Mouse (Mus musculus) layer of hippocampus, postnatal 10 days (tissue): ENCODE data around the gene Glrx3. TPM values are rescaled to one million over a fixed set of nuclear protein-coding genes. Genes with fewer than 3 reads are reported as not detected.

ENCODE experiments used
- DNase-seq, 2 experiments: peaks; one replicate each; pipeline ENCODE4 v3.0.0; 2021; ENCODE audit warnings: low spot score in 2 of 2
- total RNA-seq, 2 experiments: library from RNA; stranded (reverse); gene quantifications; 2 replicates each; pipeline ENCODE4 v1.2.3; 2021

The Glrx3 gene
- total RNA-seq, 2 experiments from 2014 or later = 136 to 147 TPM

DNA sequence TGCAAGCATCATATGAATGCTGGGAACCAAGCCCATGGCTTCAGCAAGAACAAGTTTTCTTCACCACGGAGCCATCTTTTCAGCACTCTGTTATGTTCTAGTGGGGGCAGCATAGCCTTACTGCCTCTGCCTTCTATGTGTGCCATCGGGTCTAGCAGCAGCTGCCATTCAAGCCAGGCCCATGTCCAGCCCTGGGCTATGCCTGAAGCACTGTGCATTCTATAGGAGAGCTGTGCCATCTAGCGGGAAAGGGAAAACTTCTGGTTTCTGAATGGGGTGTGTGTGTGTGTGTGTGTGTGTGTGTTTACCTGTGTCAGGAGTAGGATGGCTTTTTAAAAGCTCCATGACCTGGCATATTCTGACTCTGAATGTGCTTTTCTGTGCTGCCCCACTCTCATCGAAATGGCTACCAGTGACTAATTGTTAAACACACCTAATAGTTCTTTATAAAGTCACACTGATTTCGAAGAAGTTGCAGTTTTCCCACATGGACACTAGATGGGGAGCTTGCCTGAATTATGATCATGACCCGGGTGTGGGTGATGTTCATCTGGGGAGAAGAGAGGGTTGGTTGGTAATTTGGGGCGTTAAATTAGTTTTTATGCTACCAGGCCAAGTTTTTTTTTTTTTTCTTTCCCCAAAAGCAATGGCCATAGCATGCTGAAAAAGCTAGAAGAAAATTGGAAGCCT is 34.2 kb downstream of the Glrx3 start:
- DNase-seq = no peak

DNA sequence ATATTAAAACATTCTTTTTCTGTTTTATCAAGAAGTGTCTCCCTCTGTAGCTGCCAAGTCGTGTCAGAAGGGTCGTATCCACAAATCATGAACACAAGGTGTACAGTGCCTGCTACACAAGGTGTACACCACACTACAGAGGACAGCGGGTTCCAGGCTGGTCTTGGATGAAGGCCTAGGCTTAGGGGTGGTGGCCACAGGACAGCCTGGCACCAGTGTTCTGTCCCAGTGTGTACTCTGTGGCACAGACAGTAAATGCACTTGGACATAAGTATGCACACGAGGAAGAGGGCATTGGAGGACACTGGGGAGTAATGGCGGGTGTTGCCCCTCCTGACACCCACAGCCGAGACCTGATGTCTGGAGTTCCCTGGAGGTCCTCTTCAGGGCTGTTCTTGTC is 34.7 kb downstream of the Glrx3 start:
- DNase-seq = no peak

DNA sequence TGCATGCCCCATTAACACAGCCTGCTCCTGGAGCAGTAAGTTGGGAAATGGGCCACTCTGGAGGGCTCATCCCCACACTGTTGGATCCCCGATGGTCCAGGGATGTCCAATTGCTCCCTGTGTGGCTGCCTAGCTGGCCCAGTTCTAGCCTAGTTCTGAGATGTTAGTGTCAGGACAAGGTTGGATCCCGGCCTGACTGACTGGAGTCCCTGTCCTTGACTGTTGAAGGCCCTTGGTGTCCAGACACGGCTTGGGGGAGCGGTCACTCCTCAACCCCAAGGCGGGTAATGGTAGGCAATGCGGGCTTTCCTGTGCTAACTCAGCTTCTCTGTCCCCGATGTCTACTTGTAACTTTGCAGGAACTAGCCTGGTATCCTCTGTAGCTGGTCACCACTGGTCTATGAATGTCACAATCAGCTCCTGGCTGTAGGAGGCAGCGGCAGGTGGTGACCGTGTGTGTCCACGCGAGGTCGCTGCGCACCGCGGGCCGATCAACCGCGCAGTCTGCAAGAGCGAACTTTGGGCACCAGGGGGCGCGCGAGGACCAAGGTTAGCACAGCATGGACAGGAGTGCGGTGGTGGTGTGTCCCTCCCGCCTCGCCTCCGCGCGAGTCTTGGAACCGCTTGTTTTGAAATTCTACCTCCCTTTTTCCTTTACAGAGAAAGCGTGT is 40.7 kb downstream of the Glrx3 start:
- peak; percentile 99 for DNase-seq

- DNase-seq = no peak
Measured at GRCm38 (mm10) chr7:137478621-137478982, 41.2 kb downstream of the Glrx3 start.

DNA sequence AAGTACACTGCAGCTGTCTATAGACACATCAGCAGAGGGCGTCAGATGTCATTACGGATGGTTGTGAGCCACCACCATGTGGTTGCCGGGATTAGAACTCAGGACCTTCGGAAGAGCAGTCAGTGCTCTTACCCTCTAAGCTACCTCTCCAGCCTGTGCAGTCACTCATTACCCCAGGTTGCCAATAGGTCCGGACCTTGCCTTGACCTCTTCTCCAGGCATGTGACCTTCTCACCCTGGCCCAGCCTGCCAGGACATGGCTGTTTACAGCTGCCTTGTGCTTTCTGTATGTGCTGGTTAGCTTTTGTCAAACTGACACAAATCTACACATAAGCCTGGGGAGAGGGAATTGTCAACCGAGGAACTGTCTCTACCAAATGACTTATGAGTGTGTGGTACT is 43.4 kb downstream of the Glrx3 start:
- no peak for DNase-seq

DNA sequence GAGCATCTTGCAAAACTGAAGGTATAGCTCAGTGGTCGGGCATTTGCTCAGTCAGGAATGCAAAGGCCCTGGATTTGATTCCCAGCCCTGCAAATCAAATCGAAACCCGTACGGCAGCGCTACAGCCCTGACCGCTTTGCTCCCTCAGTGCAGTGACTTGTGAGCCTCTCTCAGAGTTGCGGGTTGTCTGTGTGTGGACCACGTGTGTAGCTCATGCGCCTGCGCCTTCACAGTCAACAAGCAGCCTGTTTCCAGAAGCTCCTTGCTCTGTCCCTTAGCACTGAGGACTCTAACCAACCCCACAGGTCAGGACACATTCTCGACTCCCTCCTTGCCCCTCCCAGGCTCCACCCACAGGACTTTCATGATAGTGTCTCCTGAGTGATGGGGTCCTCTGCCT is 46.6 kb downstream of the Glrx3 start:
- DNase-seq = no peak

- no peak for DNase-seq
Measured at GRCm38 (mm10) chr7:137488391-137488790, 51.0 kb downstream of the Glrx3 start.

- DNase-seq = no peak
Measured at GRCm38 (mm10) chr7:137490711-137491110, 53.3 kb downstream of the Glrx3 start.

DNA sequence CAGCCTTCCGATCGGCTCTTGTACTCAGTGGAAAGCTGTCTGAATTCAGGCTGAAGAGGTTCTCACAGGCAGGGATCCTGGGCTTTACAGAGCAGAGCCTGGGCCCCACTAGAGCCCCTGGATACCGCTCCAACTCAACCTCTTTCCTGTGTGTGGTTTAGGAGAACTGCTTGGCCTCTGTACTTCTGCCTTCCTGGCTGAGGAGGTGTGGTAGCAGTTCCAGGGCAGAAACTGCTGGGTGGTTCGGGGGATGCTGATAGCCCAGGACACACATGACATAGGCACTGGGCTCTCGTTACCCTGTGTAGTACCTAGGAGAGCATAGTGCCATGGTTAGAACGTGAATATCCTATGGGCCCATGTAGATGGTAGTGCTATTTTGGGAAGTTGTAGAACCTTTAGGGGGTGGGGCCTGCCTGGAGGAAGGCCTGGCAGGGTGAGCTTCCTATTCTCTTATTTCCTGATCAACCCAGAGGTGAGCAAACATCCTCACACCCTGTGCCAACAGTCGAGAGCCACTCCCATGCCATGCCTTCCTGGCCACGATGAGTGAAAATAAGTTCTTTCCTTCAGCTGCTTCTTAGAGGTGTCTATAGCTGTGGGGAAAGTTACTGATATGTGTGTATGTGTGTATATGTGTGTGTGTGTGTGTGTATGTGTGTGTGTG is 55.0 kb downstream of the Glrx3 start:
- DNase-seq = no peak

DNA sequence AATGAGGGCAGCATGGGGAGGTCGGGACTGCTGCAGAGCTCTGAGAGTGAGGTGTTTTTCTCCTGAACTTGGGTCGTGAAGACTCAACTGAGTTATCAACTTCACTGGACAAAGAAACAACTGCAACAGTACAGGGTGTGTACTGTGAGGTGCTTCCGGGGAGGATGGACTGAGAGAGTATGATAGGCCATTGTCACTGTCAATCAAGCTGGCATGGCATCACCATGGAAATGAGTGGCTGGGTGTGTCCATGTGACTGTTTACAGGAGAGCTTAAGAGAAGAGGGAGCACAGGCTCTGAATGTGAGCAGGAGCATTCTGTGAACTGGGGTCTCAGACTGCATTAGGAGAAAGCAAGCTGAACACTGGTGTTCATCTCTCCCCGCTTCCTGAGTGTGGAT is 61.3 kb downstream of the Glrx3 start:
- no peak for DNase-seq

DNA sequence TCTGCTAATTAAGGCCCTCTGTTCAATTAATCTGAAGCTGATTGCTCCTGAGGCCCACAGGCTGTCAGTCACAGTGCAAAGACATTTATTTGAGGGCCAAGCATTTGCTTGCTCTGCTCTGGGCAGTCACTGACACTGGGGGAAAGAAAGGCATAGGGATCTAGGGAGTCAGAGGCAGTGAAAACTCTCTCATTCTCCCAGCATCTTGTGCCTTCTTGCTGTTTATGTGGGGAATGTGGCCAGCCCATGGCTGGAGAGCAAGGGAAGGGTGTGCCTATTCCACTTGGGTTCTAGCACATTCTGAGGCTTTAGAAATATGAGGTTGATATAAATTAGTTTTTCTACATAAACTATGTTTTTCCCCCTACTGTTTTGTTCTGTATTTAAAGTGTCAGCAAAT is 80.2 kb downstream of the Glrx3 start:
- no peak for DNase-seq

DNA sequence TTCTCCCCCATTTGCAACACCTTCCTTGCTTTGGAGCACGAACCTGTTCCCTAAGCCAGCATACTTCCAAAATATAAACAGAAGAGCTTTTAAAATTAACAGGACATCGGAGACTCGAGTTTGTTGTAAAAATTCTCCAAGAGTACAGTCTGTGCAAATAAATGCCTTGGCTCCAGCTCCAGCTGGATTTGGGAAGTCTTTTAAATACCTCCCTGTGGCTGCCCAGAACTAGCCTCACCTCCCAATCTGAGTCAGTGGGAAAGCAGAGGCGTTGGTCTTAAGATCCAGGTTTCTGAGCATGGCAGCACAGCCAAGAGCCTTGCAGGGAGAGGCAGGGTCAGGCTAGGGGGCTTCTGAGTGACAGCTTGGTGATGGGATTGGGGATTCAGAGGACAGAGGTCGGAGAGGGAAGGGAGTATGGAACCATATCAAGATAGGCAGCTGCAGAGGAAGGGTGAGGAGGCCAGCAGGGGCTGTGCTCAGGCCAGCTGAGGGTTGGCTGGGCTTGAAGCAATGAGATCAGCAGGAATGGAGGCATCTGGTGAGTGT is 80.7 kb downstream of the Glrx3 start:
- DNase-seq = no peak

Other genes with a start within 250 kb of the Glrx3 start
- 1 to 10 TPM; 2.0 to 2.1 TPM for gene Ebf3, start 123.2 kb upstream of the Glrx3 start, total RNA-seq
- gene 9430038I01Rik, start 26.9 kb upstream of the Glrx3 start, total RNA-seq = 1 to 10 TPM; 5.7 to 7.9 TPM